Comparison of ENCODE assay signal across 26 mouse cellular contexts in genomic region chr7:116290559-116290958, GRCm38 (mm10). TPM values are rescaled to one million over a fixed set of nuclear protein-coding genes. Genes with fewer than 3 reads are reported as not detected.
A peak's percentile ranks its signal among the peaks of the same experiment; 100 is the strongest.
DNase-seq lines count a peak whose midpoint lies in the region; ATAC-seq lines count a peak whose summit lies in the region.
"Had no signal": no experiment of that assay in that cellular context is flagged by ENCODE, and none has a peak within 500 bp of the region (broad histone marks: within the 10 kb centered on the region; RNA-seq: fewer than 3 reads in every experiment).

No protein-coding gene starts in this region.

- no peak overlapping the region for H3K4me3 ChIP-seq in kidney, embryonic 16.5 days (ENCODE audit: low read length)
- no peak overlapping the region for H3K4me3 ChIP-seq in liver, embryonic 12.5 days
- no peak overlapping the region for H3K4me3 ChIP-seq in liver, embryonic 11.5 days (ENCODE audit: low read depth, low read length)
- no peak overlapping the region for H3K4me3 ChIP-seq in liver, embryonic 16.5 days (ENCODE audit: low read depth, low read length)
- H3K4me3 ChIP-seq: embryonic facial prominence, embryonic 13.5 days; erythroblast, embryonic 14.5 days; forebrain, embryonic 12.5 days; forebrain, embryonic 15.5 days; heart, adult 2 months; heart, embryonic 10.5 days; heart, embryonic 13.5 days had no signal

- no peaks in the 10 kb centered on the region for H3K9me3 ChIP-seq in kidney, embryonic 16.5 days (ENCODE audit: low read length)
- H3K9me3 ChIP-seq in liver, embryonic 12.5 days (replicated peaks): no peaks in the 10 kb centered on the region
- H3K9me3 ChIP-seq in liver, embryonic 11.5 days (ENCODE audit: control insufficient read depth, low read length): no peaks in the 10 kb centered on the region
- no peaks in the 10 kb centered on the region for H3K9me3 ChIP-seq in liver, embryonic 16.5 days (replicated peaks; ENCODE audit: control insufficient read depth, low read length)
- H3K9me3 ChIP-seq: embryonic facial prominence, embryonic 13.5 days; forebrain, embryonic 12.5 days; forebrain, embryonic 15.5 days; heart, embryonic 10.5 days; heart, embryonic 13.5 days had no signal

- H3K27me3 ChIP-seq in kidney, embryonic 16.5 days (ENCODE audit: insufficient read depth, low read length): no peaks in the 10 kb centered on the region
- H3K27me3 ChIP-seq in liver, embryonic 12.5 days (replicated peaks): no peaks in the 10 kb centered on the region
- H3K27me3 ChIP-seq in liver, embryonic 11.5 days (replicated peaks; ENCODE audit: control insufficient read depth, insufficient read depth, low read length): no peaks in the 10 kb centered on the region
- H3K27me3 ChIP-seq in liver, embryonic 16.5 days (ENCODE audit: control insufficient read depth, insufficient read depth, low read depth, low read length): no peaks in the 10 kb centered on the region
- H3K27me3 ChIP-seq: embryonic facial prominence, embryonic 13.5 days; forebrain, embryonic 12.5 days; forebrain, embryonic 15.5 days; heart, embryonic 13.5 days had no signal

- 64% methylated on average over 1 of the region's 1 CpGs for WGBS in kidney, embryonic 16.5 days
- 56% methylated on average over 1 of the region's 1 CpGs for WGBS in liver, embryonic 12.5 days (ENCODE audit: insufficient replicate concordance)
- 81% methylated on average over 1 of the region's 1 CpGs for WGBS in liver, embryonic 11.5 days
- WGBS in liver, embryonic 16.5 days (ENCODE audit: insufficient replicate concordance): 40% methylated on average over 1 of the region's 1 CpGs

- H3K9ac ChIP-seq in kidney, embryonic 16.5 days (replicated peaks; ENCODE audit: low read length): no peak overlapping the region
- no peak overlapping the region for H3K9ac ChIP-seq in liver, embryonic 12.5 days
- no peak overlapping the region for H3K9ac ChIP-seq in liver, embryonic 11.5 days (ENCODE audit: low read depth, low read length)
- no peak overlapping the region for H3K9ac ChIP-seq in liver, embryonic 16.5 days (ENCODE audit: low read depth, low read length)
- H3K9ac ChIP-seq: embryonic facial prominence, embryonic 13.5 days; forebrain, embryonic 12.5 days; forebrain, embryonic 15.5 days; heart, embryonic 13.5 days; hindbrain, embryonic 14.5 days had no signal

- no peak overlapping the region for H3K4me2 ChIP-seq in kidney, embryonic 16.5 days (replicated peaks; ENCODE audit: low read depth, low read length)
- H3K4me2 ChIP-seq in liver, embryonic 12.5 days: no peak overlapping the region
- H3K4me2 ChIP-seq in liver, embryonic 11.5 days: no peak overlapping the region
- no peak overlapping the region for H3K4me2 ChIP-seq in liver, embryonic 16.5 days (ENCODE audit: low read depth, low read length)
- H3K4me2 ChIP-seq: embryonic facial prominence, embryonic 13.5 days; forebrain, embryonic 12.5 days; forebrain, embryonic 15.5 days; heart, embryonic 13.5 days; hindbrain, embryonic 14.5 days had no signal

- DNase-seq in kidney, postnatal 25 days: peak; percentile 55 to 81
- no peak for DNase-seq in liver, embryonic 11.5 days (ENCODE audit: low spot score)
- DNase-seq in frontal cortex, postnatal 25 days (ENCODE audit: low spot score in 2 of 2): no peak
- no peak for DNase-seq in thymus, postnatal 14 days
- DNase-seq: adrenal gland, adult 2 months; adrenal gland, postnatal 14 days; cerebellum, adult 11 months; cerebellum, adult 2 months; cerebellum, adult 9-11 months; cerebellum, postnatal 25 days; gastrocnemius, postnatal 10 days; gastrocnemius, postnatal 36 days; heart, adult 2 months; heart, postnatal 14 days; heart, postnatal 4 days had no signal

- ATAC-seq in kidney, embryonic 16.5 days (ENCODE audit: low FRiP score, low TSS enrichment): no peak
- no peak for ATAC-seq in liver, embryonic 12.5 days
- ATAC-seq in liver, embryonic 11.5 days (replicated peaks; ENCODE audit: low FRiP score): no peak
- ATAC-seq in liver, embryonic 16.5 days (ENCODE audit: low read depth): no peak
- ATAC-seq: CD4-positive, CD25-positive, alpha-beta regulatory T cell, adult 4 months; forebrain, embryonic 15.5 days had no signal

- peaks cover 58% of the 10 kb centered on the region for H3K4me1 ChIP-seq in kidney, embryonic 16.5 days (ENCODE audit: insufficient read depth, low read length)
- peaks cover 48% of the 10 kb centered on the region for H3K4me1 ChIP-seq in liver, embryonic 12.5 days
- peaks cover 54% of the 10 kb centered on the region for H3K4me1 ChIP-seq in liver, embryonic 11.5 days (replicated peaks; ENCODE audit: control insufficient read depth, insufficient read depth, low read length)
- H3K4me1 ChIP-seq in liver, embryonic 16.5 days (ENCODE audit: control insufficient read depth, low read depth, low read length): peaks cover 27% of the 10 kb centered on the region

- H3K36me3 ChIP-seq in kidney, embryonic 16.5 days (ENCODE audit: insufficient read depth, low read length): no peaks in the 10 kb centered on the region
- H3K36me3 ChIP-seq in liver, embryonic 12.5 days: no peaks in the 10 kb centered on the region
- no peaks in the 10 kb centered on the region for H3K36me3 ChIP-seq in liver, embryonic 11.5 days (ENCODE audit: control insufficient read depth, insufficient read depth, low read length)
- no peaks in the 10 kb centered on the region for H3K36me3 ChIP-seq in liver, embryonic 16.5 days (ENCODE audit: control insufficient read depth, insufficient read depth)
- H3K36me3 ChIP-seq: embryonic facial prominence, embryonic 13.5 days; forebrain, embryonic 12.5 days; forebrain, embryonic 15.5 days; heart, embryonic 10.5 days; heart, embryonic 13.5 days had no signal

- no peak overlapping the region for H3K27ac ChIP-seq in kidney, embryonic 16.5 days (ENCODE audit: low read length)
- H3K27ac ChIP-seq in liver, embryonic 12.5 days: 0 out of 2 replicates have a peak overlapping the region, but pooled peaks have one; percentile 41
- no peak overlapping the region for H3K27ac ChIP-seq in liver, embryonic 11.5 days (ENCODE audit: low read depth, low read length)
- peak overlapping the region; percentile 65; the same call in 1 of the 2 replicates for H3K27ac ChIP-seq in liver, embryonic 16.5 days (ENCODE audit: low read length)
- H3K27ac ChIP-seq: embryonic facial prominence, embryonic 13.5 days; forebrain, embryonic 12.5 days; forebrain, embryonic 15.5 days; heart, adult 2 months; heart, embryonic 10.5 days; heart, embryonic 13.5 days; hindbrain, embryonic 14.5 days had no signal

RNA-seq across cellular contexts. Expression of gene Plekha7, which starts 17.6 kb away (rescaled TPM):
- 13.1 and 13.8 TPM in 2 replicates for polyA plus RNA-seq in kidney, embryonic 16.5 days (2015; fragmentation: Nextera tagmentation; extraction: Ambion mirVana)
- 3.6 TPM in 2 replicates for polyA plus RNA-seq in liver, embryonic 12.5 days (2016; fragmentation: Nextera tagmentation; extraction: Ambion mirVana)
- 4.9 and 7.9 TPM in 2 replicates for polyA plus RNA-seq in liver, embryonic 11.5 days (2014; fragmentation: Nextera tagmentation; extraction: Ambion mirVana)
- polyA plus RNA-seq in liver, embryonic 16.5 days (2015; fragmentation: Nextera tagmentation; extraction: Ambion mirVana): 3.4 and 4.2 TPM in 2 replicates

RNA-seq across cellular contexts. Expression of gene Rps13, which starts 43.4 kb away (rescaled TPM):
- polyA plus RNA-seq in kidney, embryonic 16.5 days (2015; fragmentation: Nextera tagmentation; extraction: Ambion mirVana): 644 and 729 TPM in 2 replicates
- 786 and 821 TPM in 2 replicates for polyA plus RNA-seq in liver, embryonic 12.5 days (2016; fragmentation: Nextera tagmentation; extraction: Ambion mirVana)
- 1,069 and 1,113 TPM in 2 replicates for polyA plus RNA-seq in liver, embryonic 11.5 days (2014; fragmentation: Nextera tagmentation; extraction: Ambion mirVana)
- polyA plus RNA-seq in liver, embryonic 16.5 days (2015; fragmentation: Nextera tagmentation; extraction: Ambion mirVana): 370 and 434 TPM in 2 replicates

Comparison
In these comparisons a context has a peak if more than half of its experiments do, and no peak if none do; other contexts are left out.
1. H3K27ac ChIP-seq: peak in liver, embryonic 12.5 days (single experiment) and liver, embryonic 16.5 days (single experiment); none in kidney, embryonic 16.5 days (single experiment) and liver, embryonic 11.5 days (single experiment).
2. DNase-seq: peak in kidney, postnatal 25 days (2 of 2); none in liver, embryonic 11.5 days (single experiment), frontal cortex, postnatal 25 days (0 of 2) and thymus, postnatal 14 days (single experiment).